In genomic region chr7:34675120-34675790, GRCm38 (mm10) we compare ENCODE assay signal across 10 mouse cellular contexts. TPM values are rescaled to one million over a fixed set of nuclear protein-coding genes. Genes with fewer than 3 reads are reported as not detected.
A peak's percentile ranks its signal among the peaks of the same experiment; 100 is the strongest.
DNase-seq lines count a peak whose midpoint lies in the region; ATAC-seq lines count a peak whose summit lies in the region.
"Had no signal": no experiment of that assay in that cellular context is flagged by ENCODE, and none has a peak within 500 bp of the region (broad histone marks: within the 10 kb centered on the region; RNA-seq: fewer than 3 reads in every experiment).

No protein-coding gene starts in this region.

- H3K4me3 ChIP-seq in kidney, embryonic 14.5 days (ENCODE audit: low read length): no peak overlapping the region; the same call in 1 of the 2 replicates
- H3K4me3 ChIP-seq in embryonic facial prominence, embryonic 14.5 days (ENCODE audit: low read depth, low read length): peak overlapping the region; percentile 27
- H3K4me3 ChIP-seq in hindbrain, embryonic 16.5 days (ENCODE audit: low read length): peak overlapping the region; percentile 34
- peak overlapping the region; percentile 32 for H3K4me3 ChIP-seq in midbrain, embryonic 16.5 days (ENCODE audit: low read depth, low read length)

- peak overlapping the region; percentile 17; the same call in 1 of the 2 replicates for H3K4me2 ChIP-seq in kidney, embryonic 14.5 days (replicated peaks; ENCODE audit: low read depth, low read length)
- peak overlapping the region; percentile 54 for H3K4me2 ChIP-seq in embryonic facial prominence, embryonic 14.5 days (ENCODE audit: low read depth, low read length)
- peak overlapping the region; percentile 59 for H3K4me2 ChIP-seq in hindbrain, embryonic 16.5 days (ENCODE audit: low read length)
- H3K4me2 ChIP-seq in midbrain, embryonic 16.5 days (ENCODE audit: low read length): peak overlapping the region; percentile 54

- intact Hi-C loops in left cerebral cortex, postnatal 14 days (cut with DNase I): loop anchor here (1.0 to 10.0 kb wide), 2 partner anchors 498 to 590 kb away; no protein-coding TSS in a partner anchor

- H3K36me3 ChIP-seq in kidney, embryonic 14.5 days (ENCODE audit: control insufficient read depth, insufficient read depth, low read length): no peaks in the 10 kb centered on the region
- H3K36me3 ChIP-seq in embryonic facial prominence, embryonic 14.5 days (ENCODE audit: control insufficient read depth, insufficient read depth, low read length): no peaks in the 10 kb centered on the region
- no peaks in the 10 kb centered on the region for H3K36me3 ChIP-seq in hindbrain, embryonic 16.5 days (ENCODE audit: control insufficient read depth, insufficient read depth, low read length)
- no peaks in the 10 kb centered on the region for H3K36me3 ChIP-seq in midbrain, embryonic 16.5 days (ENCODE audit: control insufficient read depth, insufficient read depth, low read length)

- H3K27ac ChIP-seq in kidney, embryonic 14.5 days (ENCODE audit: low read depth, low read length): no peak overlapping the region
- no peak overlapping the region for H3K27ac ChIP-seq in embryonic facial prominence, embryonic 14.5 days (replicated peaks; ENCODE audit: low read depth, low read length)
- H3K27ac ChIP-seq in hindbrain, embryonic 16.5 days (ENCODE audit: low read depth, low read length): no peak overlapping the region
- H3K27ac ChIP-seq in midbrain, embryonic 16.5 days (ENCODE audit: low read length): no peak overlapping the region
- H3K27ac ChIP-seq: macrophage had no signal

- H3K4me1 ChIP-seq in kidney, embryonic 14.5 days (ENCODE audit: control insufficient read depth, insufficient read depth, low read length): peaks cover 7% of the 10 kb centered on the region; the same call in 1 of the 2 replicates
- no peaks in the 10 kb centered on the region for H3K4me1 ChIP-seq in embryonic facial prominence, embryonic 14.5 days (ENCODE audit: control insufficient read depth, insufficient read depth, low read length)
- H3K4me1 ChIP-seq in hindbrain, embryonic 16.5 days (ENCODE audit: control insufficient read depth, insufficient read depth, low read depth, low read length): peaks cover 6% of the 10 kb centered on the region
- H3K4me1 ChIP-seq in midbrain, embryonic 16.5 days (ENCODE audit: control insufficient read depth, insufficient read depth, low read length): peaks cover 12% of the 10 kb centered on the region

- H3K27me3 ChIP-seq in kidney, embryonic 14.5 days (ENCODE audit: control insufficient read depth, insufficient read depth, low read length): peaks cover 20% of the 10 kb centered on the region
- peaks cover 35% of the 10 kb centered on the region for H3K27me3 ChIP-seq in embryonic facial prominence, embryonic 14.5 days (replicated peaks; ENCODE audit: control insufficient read depth, insufficient read depth, low read length)
- peaks cover 16% of the 10 kb centered on the region for H3K27me3 ChIP-seq in hindbrain, embryonic 16.5 days (replicated peaks; ENCODE audit: control insufficient read depth, insufficient read depth, low read length)
- H3K27me3 ChIP-seq in midbrain, embryonic 16.5 days (ENCODE audit: control insufficient read depth, insufficient read depth, low read depth, low read length): peaks cover 27% of the 10 kb centered on the region

- no peak for ATAC-seq in kidney, embryonic 14.5 days (ENCODE audit: low FRiP score, low TSS enrichment)
- no peak for ATAC-seq in embryonic facial prominence, embryonic 14.5 days (ENCODE audit: low read depth)
- ATAC-seq in hindbrain, embryonic 16.5 days: no peak
- no peak for ATAC-seq in midbrain, embryonic 16.5 days

- WGBS in kidney, embryonic 14.5 days: 15% methylated on average over 42 of the region's 42 CpGs
- WGBS in embryonic facial prominence, embryonic 14.5 days: 18% methylated on average over 39 of the region's 42 CpGs
- 15% methylated on average over 42 of the region's 42 CpGs for WGBS in hindbrain, embryonic 16.5 days
- WGBS in midbrain, embryonic 16.5 days: 13% methylated on average over 42 of the region's 42 CpGs

- H3K9me3 ChIP-seq in kidney, embryonic 14.5 days (ENCODE audit: control insufficient read depth, low read length): no peaks in the 10 kb centered on the region
- H3K9me3 ChIP-seq in embryonic facial prominence, embryonic 14.5 days (ENCODE audit: control insufficient read depth, low read length): no peaks in the 10 kb centered on the region
- H3K9me3 ChIP-seq in hindbrain, embryonic 16.5 days (ENCODE audit: control insufficient read depth, low read length): no peaks in the 10 kb centered on the region
- no peaks in the 10 kb centered on the region for H3K9me3 ChIP-seq in midbrain, embryonic 16.5 days (replicated peaks; ENCODE audit: control insufficient read depth, low read length, poor library complexity, severe bottlenecking)

- no peak for DNase-seq in kidney, adult 9 months
- no peak for DNase-seq in embryonic facial prominence, embryonic 14.5 days (ENCODE audit: low spot score)
- no peak for DNase-seq in thymus, postnatal 25 days
- no peak for DNase-seq in yolk sac, embryonic 10.5 days (ENCODE audit: low spot score)
- DNase-seq in left cerebral cortex, postnatal 14 days (ENCODE audit: low spot score in 2 of 2): no peak

- H3K9ac ChIP-seq in kidney, embryonic 14.5 days (ENCODE audit: low read depth, low read length): no peak overlapping the region
- H3K9ac ChIP-seq in embryonic facial prominence, embryonic 14.5 days (ENCODE audit: low read depth, low read length): 0 out of 2 replicates have a peak overlapping the region, but pooled peaks have one; percentile 46
- H3K9ac ChIP-seq in hindbrain, embryonic 16.5 days (ENCODE audit: low read depth, low read length): no peak overlapping the region; the same call in 1 of the 2 replicates
- peak overlapping the region; percentile 28; the same call in 1 of the 2 replicates for H3K9ac ChIP-seq in midbrain, embryonic 16.5 days (ENCODE audit: low read depth, low read length)

RNA-seq across cellular contexts. Expression of gene Kctd15, which starts 18.7 kb away (rescaled TPM):
- polyA plus RNA-seq in kidney, embryonic 14.5 days (2014; fragmentation: Nextera tagmentation; extraction: Ambion mirVana): 15.7 and 28.7 TPM in 2 replicates
- 13.7 and 15.7 TPM in 2 replicates for polyA plus RNA-seq in embryonic facial prominence, embryonic 14.5 days (2014; fragmentation: Nextera tagmentation; extraction: Ambion mirVana)
- polyA plus RNA-seq in hindbrain, embryonic 16.5 days (2015; fragmentation: Nextera tagmentation; extraction: Ambion mirVana): 18.0 and 21.6 TPM in 2 replicates
- 24.8 and 26.5 TPM in 2 replicates for polyA plus RNA-seq in midbrain, embryonic 16.5 days (2015; fragmentation: Nextera tagmentation; extraction: Ambion mirVana)
- 10 to 100 TPM; 16.0 to 16.2 TPM for total RNA-seq in left cerebral cortex, postnatal 14 days (2021)
- total RNA-seq: MEL had no signal
- polyA plus RNA-seq: macrophage had no signal

Comparison
In these comparisons a context has a peak if more than half of its experiments do, and no peak if none do; other contexts are left out.
1. H3K9ac ChIP-seq: peak in embryonic facial prominence, embryonic 14.5 days (single experiment) and midbrain, embryonic 16.5 days (single experiment); none in kidney, embryonic 14.5 days (single experiment) and hindbrain, embryonic 16.5 days (single experiment).
2. Peak in every context shown above with its lines, with median percentiles within 50 percentile points of each other: H3K4me2 ChIP-seq.